Mouse (Mus musculus) heart, postnatal 4 days (tissue): ENCODE results near the gene Oxld1. TPM values are rescaled to one million over a fixed set of nuclear protein-coding genes. Genes with fewer than 3 reads are reported as not detected.
A peak's percentile ranks its signal among the peaks of the same experiment; 100 is the strongest.

Source experiments
- DNase-seq: peaks from one replicate; pipeline ENCODE4 v3.0.0; 2021
- total RNA-seq, 2 experiments: library from RNA; stranded (reverse); gene quantifications; 2 replicates each; pipeline ENCODE4 v1.2.3; 2021

Oxld1 gene
- total RNA-seq, 2 experiments from 2014 or later, result 25.1 to 26.1 TPM

DNA sequence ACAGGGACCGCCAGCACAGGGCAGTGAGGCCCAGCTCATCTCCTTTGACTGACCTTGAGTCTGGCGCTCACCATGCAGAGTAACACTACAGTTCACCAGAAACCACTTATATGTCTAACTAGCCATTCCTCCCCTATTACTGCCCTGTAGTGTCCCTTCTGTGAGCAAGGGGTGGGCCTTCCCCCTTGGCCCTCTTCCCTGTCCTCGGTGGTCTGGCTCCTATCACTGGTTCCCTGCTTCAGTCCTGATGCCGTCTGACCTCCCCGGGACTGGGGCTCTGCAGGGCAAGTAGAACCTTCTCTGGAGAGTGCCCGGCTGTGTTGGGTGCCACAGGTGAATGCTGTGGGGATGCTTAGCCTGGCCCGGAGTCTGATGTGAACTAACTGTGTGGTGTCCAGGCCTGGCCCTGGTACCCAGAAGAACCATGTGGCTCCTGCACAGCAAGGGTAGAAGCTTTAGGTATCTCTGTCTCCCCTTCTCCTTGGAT lies 25.6 kb upstream of the Oxld1 start:
- no peak for DNase-seq

DNA sequence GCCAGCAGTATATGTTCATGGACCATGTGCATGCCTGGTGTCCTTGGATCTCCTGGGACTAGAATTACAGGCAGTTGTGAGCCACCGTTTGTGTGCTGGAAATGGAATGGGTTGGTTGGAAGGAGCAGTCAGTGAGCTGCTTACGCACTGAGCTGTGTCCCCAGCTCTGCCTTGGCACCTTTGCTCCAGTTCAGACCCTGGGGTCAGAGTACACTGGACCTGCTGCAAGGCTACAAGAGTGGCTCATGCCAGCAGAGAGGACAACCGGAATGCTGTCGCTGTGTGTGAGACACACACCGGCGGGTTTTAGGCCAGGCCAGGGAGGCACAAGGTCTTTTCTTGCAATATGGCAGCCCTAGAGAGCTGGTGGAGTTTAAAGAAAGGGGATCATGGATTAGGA lies 14.2 kb upstream of the Oxld1 start:
- no peak for DNase-seq

DNA sequence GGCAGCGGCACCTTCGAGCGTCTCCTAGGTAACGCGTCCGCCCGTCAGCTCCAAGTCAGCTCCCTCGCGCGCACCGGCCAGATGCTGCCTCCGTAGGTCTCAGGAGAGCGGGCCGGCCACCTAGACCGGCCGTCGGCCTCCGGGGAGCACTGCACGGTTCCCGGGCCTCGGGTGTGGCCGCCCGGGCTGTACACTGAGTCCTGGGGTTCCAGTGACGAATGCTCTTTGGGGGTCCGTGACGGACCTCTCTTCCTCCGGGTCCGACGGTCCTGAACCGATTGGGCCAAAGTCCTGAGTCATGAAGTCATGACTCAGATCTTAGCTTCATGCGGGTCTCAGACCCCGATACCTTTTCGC lies 9.8 kb upstream of the Oxld1 start:
- DNase-seq, result no peak

DNA sequence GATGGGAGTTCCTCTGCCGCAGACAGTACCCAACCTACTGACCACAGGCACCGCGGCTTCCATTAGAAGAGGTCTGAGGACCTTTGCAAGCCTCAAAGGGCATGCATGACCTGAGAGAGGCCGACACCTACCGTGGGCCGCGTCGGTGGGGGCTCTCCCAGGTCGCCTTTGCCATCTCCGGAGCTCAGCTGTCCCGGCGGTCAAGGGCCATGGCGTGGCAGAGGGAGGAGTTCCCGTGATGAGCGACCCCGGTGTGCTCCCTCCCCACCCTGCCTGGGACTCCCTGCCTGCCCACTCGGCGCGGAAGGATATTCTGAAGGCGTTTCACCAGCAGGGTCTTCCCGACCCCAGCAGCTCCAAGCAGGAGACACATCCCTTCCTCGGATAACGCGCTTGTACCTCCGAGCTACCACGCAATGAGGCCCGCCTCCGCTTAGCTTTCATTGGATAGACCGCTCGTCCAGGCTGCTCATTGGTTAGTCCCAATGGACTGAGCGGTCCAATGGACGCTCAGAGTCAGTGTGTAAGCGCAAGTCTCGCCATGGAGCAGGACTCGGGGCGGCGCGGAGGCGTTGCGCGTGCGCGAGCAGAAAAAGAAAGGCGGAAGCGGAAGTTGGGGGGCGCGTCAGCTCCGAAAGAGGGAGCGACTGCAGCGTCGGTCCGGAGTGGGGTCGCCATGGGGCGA lies 9.3 kb upstream of the Oxld1 start, which contains the start of gene Arl16:
Arl16 (minus strand) TSS at position 557 of the 685 bp plus-strand sequence.
- peak; percentile 96 for DNase-seq

DNA sequence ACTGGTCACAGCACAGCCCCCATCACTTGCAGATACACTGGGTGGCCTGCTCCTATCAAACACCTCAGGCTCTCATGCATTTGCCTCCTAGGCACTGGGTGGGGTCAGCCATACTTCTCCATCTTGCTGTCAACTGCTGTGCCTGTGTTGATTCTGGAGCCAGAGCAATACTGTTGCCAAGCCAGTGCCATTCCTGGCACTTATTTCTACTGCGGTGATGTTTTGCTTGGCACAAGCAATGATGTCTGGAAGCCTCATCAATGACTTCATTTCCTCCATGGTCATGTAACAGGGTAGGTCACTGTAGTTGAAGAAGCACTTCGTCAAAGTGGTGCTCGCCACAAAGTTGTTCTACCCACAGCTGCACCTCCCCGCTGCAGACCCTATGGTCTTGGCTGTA lies 7.7 kb upstream of the Oxld1 start:
- no peak for DNase-seq

DNA sequence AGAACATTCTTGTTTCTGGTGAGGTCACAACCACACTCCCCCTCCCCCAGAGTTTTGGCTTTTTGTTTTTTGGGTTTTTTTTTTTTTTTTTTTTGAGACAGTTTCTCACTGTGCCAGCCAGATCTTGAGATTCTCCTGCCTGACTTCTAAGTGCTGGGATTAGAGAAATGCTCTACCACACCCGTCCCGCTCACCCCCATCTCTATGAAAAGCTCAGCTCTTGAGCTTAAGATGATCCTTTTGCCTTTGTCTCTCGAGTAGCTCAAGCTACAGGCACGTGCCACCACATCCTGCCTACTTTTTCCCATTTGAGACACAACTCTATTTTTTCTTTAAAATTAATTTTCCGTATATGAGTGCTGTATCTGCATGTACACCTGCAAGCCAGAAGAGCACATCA lies 6.5 kb upstream of the Oxld1 start:
- DNase-seq, result no peak

DNA sequence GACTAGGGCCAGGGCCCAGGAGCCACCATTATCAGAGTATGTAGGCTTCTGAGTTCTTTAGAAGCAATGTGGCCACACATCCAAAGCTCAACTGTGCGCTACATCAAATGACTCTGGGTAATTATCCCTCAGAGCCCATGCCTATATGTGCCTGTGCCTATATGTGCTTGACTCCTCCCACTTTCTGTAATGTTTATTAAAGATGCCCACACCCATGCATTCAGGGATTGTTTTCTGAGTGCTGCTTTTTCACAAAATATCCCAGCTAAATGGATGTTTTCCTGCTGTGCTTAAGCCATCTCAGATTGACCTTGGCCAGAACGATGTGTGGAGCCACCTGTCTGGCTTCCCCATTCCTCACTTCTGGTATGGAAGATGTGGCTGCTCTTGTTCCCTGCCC lies 5.7 kb upstream of the Oxld1 start:
- no peak for DNase-seq

DNA sequence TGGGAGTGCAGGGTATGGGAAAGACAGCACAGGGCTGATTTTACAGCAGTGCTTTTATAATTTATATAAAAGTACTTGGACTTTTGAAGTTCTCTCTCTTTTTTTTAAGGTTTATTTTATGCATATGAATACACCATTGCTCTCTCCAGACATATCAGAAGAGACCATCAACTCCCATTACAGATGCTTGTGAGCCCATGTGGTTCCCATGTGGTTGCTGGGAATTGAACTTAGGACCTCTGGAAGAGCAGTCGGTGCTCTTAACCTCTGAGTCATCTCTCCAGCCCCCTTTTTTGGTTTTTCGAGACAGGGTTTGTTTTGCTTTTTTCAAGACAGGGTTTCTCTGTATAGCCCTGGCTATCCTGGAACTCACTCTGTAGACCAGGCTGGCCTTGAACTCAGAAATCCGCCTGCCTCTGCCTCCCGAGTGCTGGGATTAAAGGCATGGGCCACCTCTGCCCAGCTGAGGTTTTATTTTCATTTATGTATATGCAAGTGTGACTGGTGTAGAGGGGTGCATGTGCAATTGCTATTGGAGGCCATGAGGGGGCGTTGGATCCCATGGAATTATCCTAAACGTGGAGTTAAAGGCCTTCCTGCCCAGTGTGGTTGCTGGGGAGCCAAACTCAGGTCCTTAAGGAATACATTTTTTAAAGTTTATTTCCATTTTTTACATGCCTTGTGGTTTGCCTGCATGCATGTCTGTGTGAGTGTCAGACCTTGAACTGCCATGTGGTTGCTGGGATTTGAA lies 1.2 kb upstream of the Oxld1 start:
- no peak for DNase-seq

DNA sequence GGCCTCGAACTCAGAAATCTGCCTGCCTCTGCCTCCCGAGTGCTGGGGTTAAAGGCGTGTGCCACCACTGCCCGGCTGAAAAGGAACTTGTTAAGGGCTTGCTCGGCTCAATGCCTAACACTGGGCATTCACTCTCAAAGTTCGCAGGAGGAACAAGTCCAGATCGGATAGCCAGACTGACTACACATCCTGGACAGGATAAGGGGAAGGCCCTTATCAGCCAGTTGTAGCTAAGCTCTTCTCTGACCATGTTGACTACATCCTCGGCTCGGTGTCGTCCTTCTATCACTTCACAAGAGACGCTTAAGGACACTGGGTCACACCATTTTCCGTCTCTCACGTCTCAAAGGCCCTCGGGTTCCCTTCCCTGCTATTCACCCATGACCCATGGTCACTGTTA lies 498 bp downstream of the Oxld1 start:
- no peak for DNase-seq

DNA sequence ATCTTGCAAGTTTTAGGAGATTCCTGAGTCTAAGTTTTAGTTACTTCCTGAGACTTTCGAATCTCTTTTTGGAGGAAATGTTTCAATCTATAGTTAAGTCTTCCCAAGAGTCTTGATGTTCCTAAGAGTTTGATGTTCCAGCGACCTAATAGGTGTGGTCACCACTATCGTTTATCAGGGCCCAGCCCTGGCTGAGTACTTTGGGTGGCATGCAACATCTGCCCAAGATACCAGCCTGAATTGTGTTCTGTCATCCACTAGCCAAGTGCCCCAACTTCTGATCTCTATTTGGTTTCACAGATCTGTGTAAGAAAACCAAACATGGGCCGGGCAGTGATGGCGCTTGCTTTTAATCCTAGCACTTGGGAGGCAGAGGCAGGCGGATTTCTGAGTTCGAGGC lies 2.5 kb downstream of the Oxld1 start:
- no peak for DNase-seq

DNA sequence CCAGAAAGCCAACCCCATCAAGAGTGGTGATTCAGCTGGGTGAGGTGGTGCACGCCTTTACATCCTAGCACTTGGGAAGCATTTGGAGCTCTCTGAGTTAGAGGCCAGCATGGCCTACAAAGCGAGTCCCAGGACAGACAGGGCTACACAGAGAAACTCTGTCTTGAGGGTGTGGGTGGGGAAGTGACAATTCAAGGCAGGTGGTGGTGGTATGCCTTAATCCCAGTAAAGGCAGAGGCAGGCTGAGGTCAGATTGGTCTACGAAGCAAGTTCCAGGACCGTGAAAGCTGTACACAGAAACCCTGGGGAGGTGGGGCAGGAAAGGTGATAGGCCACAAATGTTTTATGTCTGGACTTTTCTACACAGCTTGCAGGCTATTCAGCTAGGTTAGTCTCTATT lies 2.9 kb downstream of the Oxld1 start:
- DNase-seq, result no peak

DNA sequence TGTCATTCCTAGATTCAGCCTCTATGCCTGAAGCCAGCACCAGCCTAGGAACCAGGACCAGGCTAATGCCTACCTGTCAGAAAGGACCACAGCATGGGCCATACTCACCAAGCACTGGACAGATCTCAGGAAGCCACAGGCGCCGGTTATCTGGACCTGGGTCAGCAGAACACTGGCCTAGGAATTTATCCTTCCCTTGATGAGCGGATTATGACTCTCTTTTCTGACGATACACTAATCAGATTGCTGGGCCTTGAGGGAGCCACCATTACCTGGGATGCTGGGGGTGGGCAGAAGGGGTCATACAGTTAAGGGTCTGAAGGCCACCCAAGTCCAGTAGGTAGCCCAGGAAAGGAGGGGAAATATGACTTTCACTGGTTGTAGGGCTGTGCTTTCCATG lies 4.6 kb downstream of the Oxld1 start, which contains the start of gene Pde6g:
Pde6g (minus strand) TSS at position 195 of the 400 bp plus-strand sequence.
- no peak for DNase-seq

DNA sequence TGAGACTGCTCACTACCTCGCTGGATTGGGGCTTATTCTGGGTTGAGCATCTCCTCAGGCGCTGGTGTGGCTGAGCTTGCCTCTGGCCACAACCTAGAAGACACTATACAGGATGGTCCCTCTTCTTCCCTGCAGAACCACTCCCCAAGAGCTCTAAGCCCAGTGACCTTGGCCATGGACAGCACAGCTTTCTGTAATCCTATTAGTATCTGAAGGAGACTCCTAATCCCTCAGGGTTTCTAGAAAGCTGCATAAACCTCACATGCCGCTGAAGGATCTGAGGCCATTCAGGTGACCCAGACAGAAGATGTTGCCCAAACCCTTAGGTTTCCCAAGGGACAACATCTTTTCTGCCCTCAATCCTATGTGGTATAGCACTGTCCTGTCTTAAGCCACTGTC lies 5.6 kb downstream of the Oxld1 start:
- DNase-seq, result no peak

DNA sequence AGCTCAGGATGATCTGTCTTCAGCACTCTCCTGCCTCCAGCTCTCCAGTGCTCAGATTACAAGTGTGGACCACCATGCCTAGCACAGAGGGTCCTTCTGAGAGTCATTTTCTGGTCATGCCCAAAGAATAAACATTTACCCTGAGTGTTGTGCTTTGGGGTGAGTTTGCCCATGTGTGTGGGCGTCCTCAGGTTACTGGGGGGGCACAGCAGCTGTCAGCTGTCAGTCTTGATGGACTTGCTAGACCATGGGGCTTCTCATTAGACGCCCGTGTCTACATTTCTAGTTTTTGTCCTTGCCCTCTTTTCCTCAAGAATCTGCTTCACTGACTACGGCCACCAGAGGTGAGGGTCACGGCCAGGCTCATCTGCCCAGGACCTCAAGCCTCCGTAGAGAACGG lies 10.7 kb downstream of the Oxld1 start:
- no peak for DNase-seq

DNA sequence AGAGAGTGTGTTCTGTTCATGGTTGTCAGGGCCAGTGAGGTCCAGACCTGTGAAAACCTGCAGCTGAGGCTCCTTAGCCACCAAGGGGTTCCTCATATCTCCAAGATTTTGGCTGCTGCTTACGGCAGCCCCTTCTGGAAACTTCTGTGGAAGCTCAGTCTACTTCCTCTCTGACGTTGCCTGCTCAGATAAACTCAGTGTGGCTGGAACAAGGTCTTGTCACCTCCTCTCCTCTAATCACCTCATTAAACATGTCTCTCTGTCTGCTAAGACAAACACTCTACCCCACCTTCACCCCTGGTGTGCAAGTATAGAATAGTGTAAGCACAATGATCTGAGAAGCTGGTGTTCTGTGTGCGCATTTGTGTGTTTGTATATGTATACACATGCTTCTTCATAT lies 12.4 kb downstream of the Oxld1 start:
- DNase-seq, result no peak

DNA sequence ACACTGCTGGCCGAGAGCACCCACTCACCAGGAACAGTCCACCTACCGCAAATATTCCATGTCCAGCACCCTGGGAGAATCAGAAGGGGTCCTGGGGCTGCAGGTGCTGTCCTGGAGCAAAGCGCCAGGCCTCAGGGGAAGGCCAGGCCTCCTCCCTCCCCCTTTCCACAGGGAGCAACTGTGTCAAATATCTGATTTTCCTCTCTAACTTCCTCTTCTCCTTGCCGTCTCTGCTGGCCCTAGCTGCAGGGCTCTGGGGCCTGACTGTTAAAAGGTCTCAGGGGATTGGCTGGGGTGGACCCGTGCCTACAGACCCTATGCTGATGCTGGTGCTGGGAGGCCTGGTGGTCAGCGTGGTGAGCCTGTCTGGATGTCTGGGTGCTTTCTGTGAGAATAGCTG lies 13.8 kb downstream of the Oxld1 start:
- no peak for DNase-seq

DNA sequence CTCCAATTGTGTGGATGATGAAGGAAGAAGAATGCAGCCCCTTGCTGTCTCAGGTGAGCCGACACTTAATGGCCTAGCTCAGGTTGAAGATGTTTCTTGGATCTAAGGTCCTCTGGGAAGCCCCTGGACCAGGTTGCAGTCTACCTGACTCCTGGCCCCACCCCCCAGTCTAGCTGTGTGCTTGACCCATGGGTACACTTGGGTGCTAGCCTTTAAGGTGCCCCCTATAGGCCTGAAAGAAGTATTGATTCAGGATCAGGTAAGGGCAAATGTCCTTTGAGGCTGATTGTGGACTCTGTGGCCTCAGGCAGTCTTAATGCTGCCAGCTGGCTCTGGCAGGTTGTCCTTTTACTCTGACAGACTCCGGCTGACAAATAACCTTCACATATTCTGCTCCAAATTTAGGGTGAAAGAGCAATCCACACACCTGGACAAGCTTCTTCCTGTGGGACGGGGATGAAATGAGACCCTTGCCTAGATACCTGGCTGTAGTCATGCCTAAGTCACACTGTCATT lies 15.0 kb downstream of the Oxld1 start:
- DNase-seq, result no peak

DNA sequence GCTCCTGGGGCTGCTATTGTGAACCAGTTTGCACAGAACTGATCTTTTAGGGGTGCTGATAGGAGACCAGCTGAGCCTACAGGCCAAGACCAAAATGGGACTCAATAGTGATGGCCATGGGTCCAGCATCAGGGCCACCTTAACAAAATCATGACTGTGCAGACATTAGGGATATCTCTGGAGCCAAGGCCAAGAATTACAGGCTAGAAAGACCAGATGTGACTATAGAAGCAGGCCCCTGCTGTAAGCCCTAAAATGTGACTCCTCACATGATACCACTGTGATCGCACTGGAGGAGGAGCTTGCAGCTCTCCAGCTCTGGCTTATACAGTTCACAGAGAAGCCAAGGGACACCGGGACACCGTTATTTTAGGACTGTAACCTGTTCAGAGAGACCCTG lies 15.5 kb downstream of the Oxld1 start, which contains the start of gene Tspan10:
Tspan10 (plus strand) TSS at position 301 of the 400 bp plus-strand sequence.
- DNase-seq, result no peak

DNA sequence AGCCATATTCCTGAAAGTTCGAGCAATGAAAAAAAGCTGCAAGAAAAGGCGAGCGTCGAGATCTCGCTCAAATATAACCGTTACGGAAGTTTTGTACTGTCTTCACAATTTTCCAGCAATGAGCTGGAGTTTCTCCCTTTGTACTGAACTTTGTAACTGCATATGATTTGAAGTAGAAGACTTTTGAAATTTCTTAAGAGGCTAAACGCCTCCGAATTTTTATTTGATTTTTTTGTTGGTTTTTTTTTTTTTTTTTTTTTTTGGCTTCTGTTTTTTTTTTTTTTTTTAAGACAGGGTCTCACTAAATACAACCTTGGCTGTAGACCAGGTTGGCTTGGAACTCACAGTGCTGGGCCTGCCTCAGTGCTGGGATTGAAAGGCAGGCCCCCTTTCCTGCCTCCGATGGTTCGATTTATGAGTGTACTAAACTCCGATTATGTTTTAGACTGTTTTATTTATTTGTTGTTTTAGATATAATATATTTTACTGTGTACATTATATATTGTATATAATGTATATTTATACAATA lies 19.9 kb downstream of the Oxld1 start:
- no peak for DNase-seq

DNA sequence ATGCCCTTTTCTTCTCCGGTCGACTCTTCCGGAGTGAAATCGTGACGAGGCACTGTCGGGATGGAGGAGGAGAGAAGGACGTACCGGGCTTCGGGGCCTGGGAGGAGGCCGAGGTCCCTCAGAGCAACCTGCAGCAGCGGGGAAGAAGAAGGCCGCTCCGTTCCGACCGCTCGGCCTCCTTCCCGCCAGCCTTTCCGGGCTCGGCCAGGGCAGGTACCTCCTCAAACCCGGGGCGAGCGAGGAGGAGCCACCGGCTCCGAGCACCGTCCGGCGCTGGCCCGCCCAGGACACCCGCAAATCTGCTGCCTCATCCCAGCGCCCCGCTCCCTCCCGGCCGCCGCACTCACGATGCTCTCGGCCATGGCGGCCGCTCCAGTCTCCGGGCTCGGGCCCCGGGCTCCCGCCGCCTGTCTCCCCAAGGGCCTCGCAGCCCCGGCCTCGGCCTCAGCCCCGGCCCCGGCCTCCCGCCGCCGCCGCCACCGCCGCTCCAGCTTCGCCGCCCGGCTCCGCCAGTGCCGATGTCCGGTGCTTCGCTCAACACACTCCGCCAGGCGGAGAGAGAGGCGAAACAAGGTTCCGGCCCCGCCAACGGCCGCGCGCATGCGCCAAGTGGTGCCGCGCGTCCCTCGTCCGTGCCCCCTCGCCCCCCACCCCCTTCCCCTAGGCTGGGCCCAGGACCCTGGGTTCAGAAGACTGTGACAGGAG lies 20.6 kb downstream of the Oxld1 start, which contains the start of gene Nploc4:
Nploc4 (minus strand) TSS at position 557 of the 705 bp plus-strand sequence.
- peak; percentile 95 for DNase-seq

DNA sequence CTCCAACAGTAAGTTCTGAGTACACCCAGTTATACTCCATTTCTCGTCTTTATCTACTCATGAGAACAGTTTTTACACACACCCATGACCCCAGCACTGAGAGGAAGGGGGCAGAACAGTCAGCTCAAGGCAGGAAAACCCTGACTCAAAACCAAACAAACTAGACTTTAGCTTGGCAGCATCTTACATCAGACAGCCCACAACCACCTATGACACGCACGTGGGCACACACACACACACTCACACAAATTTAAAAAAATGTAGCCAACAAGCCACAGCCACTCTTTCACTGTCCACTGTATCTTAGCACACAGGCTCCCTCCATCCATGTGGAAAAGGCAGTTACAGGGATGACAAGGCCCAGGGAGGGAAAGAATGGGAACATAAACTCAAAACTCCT lies 31.1 kb downstream of the Oxld1 start:
- no peak for DNase-seq

DNA sequence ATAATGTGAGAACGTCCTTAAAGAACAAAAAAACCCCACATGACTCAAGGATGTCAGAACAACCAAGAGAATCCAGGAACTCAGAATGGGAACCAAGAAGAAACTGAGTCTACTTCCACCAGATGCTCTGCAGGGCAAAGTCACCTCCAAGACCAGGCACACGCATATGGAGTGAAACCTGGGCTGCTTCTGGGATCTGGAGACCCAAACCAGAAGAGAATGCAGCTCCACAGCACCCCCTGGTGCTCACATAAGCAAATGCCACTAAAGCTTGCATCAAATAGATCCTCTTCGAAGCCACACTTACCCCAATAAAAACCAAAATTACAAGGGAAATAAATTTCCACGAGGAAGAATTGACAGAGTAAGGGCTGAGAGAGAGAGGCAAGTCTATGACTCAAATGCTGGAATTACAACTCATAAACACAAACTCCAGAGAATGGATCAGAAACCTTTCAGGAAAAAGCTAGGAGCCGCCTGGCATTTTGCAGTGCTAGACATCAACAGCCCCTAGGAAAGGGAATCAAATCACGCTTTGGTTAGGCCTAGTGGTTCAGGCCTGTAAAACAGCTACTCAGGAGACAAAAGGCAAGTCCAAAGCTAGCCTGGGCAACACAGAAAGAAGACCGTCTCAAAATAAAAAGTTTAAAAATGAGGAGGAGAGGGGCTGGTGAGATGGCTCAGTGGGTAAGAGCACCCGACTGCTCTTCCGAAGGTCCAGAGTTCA lies 34.1 kb downstream of the Oxld1 start:
- peak; percentile 79 for DNase-seq
